Mouse (Mus musculus): ENCODE data around the gene Trp53.
A peak's percentile ranks its signal among the peaks of the same experiment; 100 is the strongest.
"Not testable (repeated sequence)": the region's sequence is repeated elsewhere in the genome, so short reads cannot be mapped to it uniquely, and the experiment has no call there.

The Trp53 gene

GRCm38 (mm10) chr11:69580091-69580514, at the start of gene Trp53, which contains the start of gene Wrap53:
TSS of gene Trp53 (plus strand) at chr11:69580359.
TSS of gene Wrap53 (minus strand) at chr11:69580255.
- peak; percentile 90 for DNase-seq

GRCm38 (mm10) chr11:69530755-69531154, 49.4 kb upstream of the Trp53 start:
- DNase-seq = not testable (repeated sequence)

GRCm38 (mm10) chr11:69532480-69533150, 47.5 kb upstream of the Trp53 start:
- no peak for DNase-seq

GRCm38 (mm10) chr11:69534990-69535389, 45.2 kb upstream of the Trp53 start:
- DNase-seq = no peak

GRCm38 (mm10) chr11:69540700-69541099, 39.5 kb upstream of the Trp53 start:
- DNase-seq = no peak

GRCm38 (mm10) chr11:69541741-69542140, 38.4 kb upstream of the Trp53 start:
- not testable (repeated sequence) for DNase-seq

- DNase-seq = no peak
Measured at GRCm38 (mm10) chr11:69543598-69543997, 36.6 kb upstream of the Trp53 start.

- DNase-seq = no peak
Measured at GRCm38 (mm10) chr11:69545957-69546356, 34.2 kb upstream of the Trp53 start.

GRCm38 (mm10) chr11:69546423-69547053, 33.6 kb upstream of the Trp53 start:
- DNase-seq = peak; percentile 80

- DNase-seq = peak; percentile 53
Measured at GRCm38 (mm10) chr11:69547071-69547470, 33.1 kb upstream of the Trp53 start.

- no peak for DNase-seq
Measured at GRCm38 (mm10) chr11:69549060-69549656, 31.0 kb upstream of the Trp53 start, which contains the start of gene Dnah2. TSS of gene Dnah2 (minus strand) at chr11:69549110.

- DNase-seq = no peak
Measured at GRCm38 (mm10) chr11:69551310-69551709, 28.8 kb upstream of the Trp53 start.

- no peak for DNase-seq
Measured at GRCm38 (mm10) chr11:69552622-69553340, 27.4 kb upstream of the Trp53 start.

- no peak for DNase-seq
Measured at GRCm38 (mm10) chr11:69553341-69553721, 26.8 kb upstream of the Trp53 start.

- no peak for DNase-seq
Measured at GRCm38 (mm10) chr11:69554539-69555140, 25.5 kb upstream of the Trp53 start.

- DNase-seq = no peak
Measured at GRCm38 (mm10) chr11:69557381-69557958, 22.7 kb upstream of the Trp53 start.

- no peak for DNase-seq
Measured at GRCm38 (mm10) chr11:69558756-69559155, 21.4 kb upstream of the Trp53 start.

GRCm38 (mm10) chr11:69559183-69559582, 21.0 kb upstream of the Trp53 start:
- DNase-seq = no peak

- DNase-seq = peak; percentile 5
Measured at GRCm38 (mm10) chr11:69559851-69560765, 20.1 kb upstream of the Trp53 start, which contains the start of gene Efnb3. TSS of gene Efnb3 (minus strand) at chr11:69560205.

- no peak for DNase-seq
Measured at GRCm38 (mm10) chr11:69560896-69561854, 19.0 kb upstream of the Trp53 start.

Measured in lung, postnatal 14 days (tissue).